Mouse (Mus musculus) erythroblast, embryonic 14.5 days (primary cell): ENCODE data around the gene Phf5a. TPM values are rescaled to one million over a fixed set of nuclear protein-coding genes. Genes with fewer than 3 reads are reported as not detected.

Source experiments
- H3K27me3 ChIP-seq: 2 replicates; pipeline ENCODE4 v1.6.1; 2012; ENCODE audit warnings: inconsistent platforms; ENCODE audit not compliant: control insufficient read depth
- H3K36me3 ChIP-seq: 2 replicates; pipeline ENCODE4 v1.6.1; 2012; ENCODE audit warnings: mild to moderate bottlenecking, inconsistent platforms; ENCODE audit not compliant: control insufficient read depth
- H3K4me1 ChIP-seq: 2 replicates; pipeline ENCODE4 v1.6.1; 2012; ENCODE audit warnings: inconsistent platforms; ENCODE audit not compliant: control insufficient read depth
- H3K4me3 ChIP-seq: replicated peaks from 2 replicates; pipeline ENCODE3; 2012; ENCODE audit warnings: moderate library complexity, mild to moderate bottlenecking, inconsistent platforms
- H3K9me3 ChIP-seq: 2 replicates; pipeline ENCODE4 v1.6.1; 2012; ENCODE audit warnings: low read length, inconsistent platforms, mixed read lengths; ENCODE audit not compliant: control insufficient read depth
- GATA1 ChIP-seq: IDR thresholded peaks from 2 replicates; pipeline ENCODE4 v1.6.1; 2012; ENCODE audit warnings: low read length, inconsistent platforms, mixed read lengths
- TAL1 ChIP-seq: IDR thresholded peaks from 3 replicates; pipeline ENCODE4 v1.6.1; 2012; ENCODE audit warnings: low read length, inconsistent platforms, mixed read lengths
- polyA plus RNA-seq: library from polyadenylated mRNA; stranded (reverse); fragments of >175 nt; gene quantifications from 2 replicates; pipeline ENCODE4 v1.2.3, GENCODE M21; 2012

The Phf5a gene
- polyA plus RNA-seq, 1 experiment: 1.9 TPM

GRCm38 (mm10) chr15:81840306-81840705 is 31.4 kb downstream of the Phf5a start:
- Histone ChIP-seq H3K27me3 (peaks cover 27% of the 10 kb centered on the region), H3K4me1 (peaks cover 10% of the 10 kb centered on the region), H3K9me3 (no peaks in the 10 kb centered on the region), H3K36me3 (no peaks in the 10 kb centered on the region), H3K4me3 (no peak overlapping the region)
- TF ChIP-seq TAL1 (no peak), GATA1 (no peak)

DNA sequence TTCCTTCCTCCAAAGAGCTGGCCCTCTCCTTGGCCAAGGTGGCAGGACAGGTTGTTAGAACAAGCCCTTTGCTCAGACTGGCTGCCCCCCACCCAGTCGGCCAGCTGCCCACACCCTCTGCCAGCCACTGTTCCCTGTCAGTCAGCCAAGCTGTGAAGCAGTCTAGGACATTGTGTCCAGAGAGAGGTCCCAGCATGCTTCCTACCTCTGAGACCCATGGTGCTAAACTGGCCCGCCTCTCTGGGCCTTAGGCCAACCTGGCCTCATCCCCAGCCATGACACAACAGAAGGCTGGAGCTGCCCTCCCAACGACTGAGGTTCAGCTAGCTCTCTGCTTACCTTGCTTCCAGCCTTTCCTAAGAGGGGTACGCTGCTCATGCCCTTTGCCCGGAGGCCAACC is 32.1 kb downstream of the Phf5a start:
- Histone ChIP-seq H3K9me3 (no peaks in the 10 kb centered on the region), H3K27me3 (peaks cover 33% of the 10 kb centered on the region), H3K36me3 (no peaks in the 10 kb centered on the region), H3K4me3 (no peak overlapping the region), H3K4me1 (peaks cover 8% of the 10 kb centered on the region)
- no peak for TF ChIP-seq TAL1
- TF ChIP-seq GATA1: no peak

GRCm38 (mm10) chr15:81838554-81839235 is 33.0 kb downstream of the Phf5a start:
- peaks cover 39% of the 10 kb centered on the region for H3K27me3 ChIP-seq
- TF ChIP-seq TAL1 (no peak), GATA1 (no peak)
- no peak overlapping the region for H3K4me3 ChIP-seq

DNA sequence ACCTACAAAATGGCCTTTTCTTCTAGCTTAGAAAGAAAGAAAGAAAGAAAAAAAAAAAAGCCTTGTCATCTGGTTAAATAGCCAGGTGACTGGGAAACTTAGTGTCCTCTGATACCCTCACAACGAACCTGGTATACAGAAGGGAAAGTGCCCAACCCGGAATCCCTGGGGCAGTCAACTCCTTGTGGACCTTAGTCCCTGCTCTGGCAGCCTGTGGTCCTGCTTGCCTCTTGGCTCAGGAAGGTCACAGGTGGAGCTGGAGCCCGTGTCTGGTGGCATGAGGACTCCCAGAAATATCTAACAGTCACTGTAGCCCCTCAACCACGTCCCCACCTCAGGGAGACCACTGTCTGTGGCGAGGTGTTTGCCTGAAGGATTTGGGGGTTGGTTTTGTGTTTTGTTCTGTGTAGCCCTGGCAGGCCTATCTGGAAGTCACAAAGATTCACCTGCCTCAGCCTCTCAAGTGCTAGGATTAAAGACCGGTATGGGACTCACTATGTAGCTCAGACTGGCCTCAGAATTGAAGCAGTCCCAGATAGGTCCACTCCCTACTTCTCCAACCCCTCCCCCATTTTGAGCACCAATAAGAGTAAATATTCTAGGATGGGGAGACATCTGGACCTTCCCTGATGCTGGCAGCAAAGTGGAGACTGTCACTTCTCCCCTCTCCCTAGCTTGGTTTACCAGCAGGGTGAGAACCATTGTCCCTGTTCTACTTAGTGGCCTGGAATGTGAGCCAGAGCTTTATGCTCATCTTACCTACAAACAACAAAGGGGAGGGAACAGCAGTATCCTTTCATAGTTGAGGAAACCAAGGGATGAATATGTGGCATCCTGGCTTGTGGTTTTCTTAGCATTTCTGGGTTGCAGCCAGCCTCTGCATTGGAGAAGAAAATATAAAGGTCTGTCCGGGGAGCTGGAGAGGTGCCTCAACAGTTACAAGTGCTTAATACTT is 34.5 kb downstream of the Phf5a start:
- Histone ChIP-seq H3K4me1 (peaks cover 8% of the 10 kb centered on the region), H3K27me3 (peaks cover 39% of the 10 kb centered on the region), H3K9me3 (no peaks in the 10 kb centered on the region), H3K36me3 (no peaks in the 10 kb centered on the region), H3K4me3 (no peak overlapping the region)
- TF ChIP-seq TAL1 (no peak), GATA1 (no peak)

More at GRCm38 (mm10) chr15:81838554-81839235, 33.0 kb downstream of the Phf5a start:
- H3K9me3 ChIP-seq: no peaks in the 10 kb centered on the region
- H3K4me1 ChIP-seq: peaks cover 8% of the 10 kb centered on the region
- no peaks in the 10 kb centered on the region for H3K36me3 ChIP-seq

GRCm38 (mm10) chr15:81836124-81836821 is 35.4 kb downstream of the Phf5a start:
- Histone ChIP-seq H3K4me3 (no peak overlapping the region), H3K36me3 (no peaks in the 10 kb centered on the region)

DNA sequence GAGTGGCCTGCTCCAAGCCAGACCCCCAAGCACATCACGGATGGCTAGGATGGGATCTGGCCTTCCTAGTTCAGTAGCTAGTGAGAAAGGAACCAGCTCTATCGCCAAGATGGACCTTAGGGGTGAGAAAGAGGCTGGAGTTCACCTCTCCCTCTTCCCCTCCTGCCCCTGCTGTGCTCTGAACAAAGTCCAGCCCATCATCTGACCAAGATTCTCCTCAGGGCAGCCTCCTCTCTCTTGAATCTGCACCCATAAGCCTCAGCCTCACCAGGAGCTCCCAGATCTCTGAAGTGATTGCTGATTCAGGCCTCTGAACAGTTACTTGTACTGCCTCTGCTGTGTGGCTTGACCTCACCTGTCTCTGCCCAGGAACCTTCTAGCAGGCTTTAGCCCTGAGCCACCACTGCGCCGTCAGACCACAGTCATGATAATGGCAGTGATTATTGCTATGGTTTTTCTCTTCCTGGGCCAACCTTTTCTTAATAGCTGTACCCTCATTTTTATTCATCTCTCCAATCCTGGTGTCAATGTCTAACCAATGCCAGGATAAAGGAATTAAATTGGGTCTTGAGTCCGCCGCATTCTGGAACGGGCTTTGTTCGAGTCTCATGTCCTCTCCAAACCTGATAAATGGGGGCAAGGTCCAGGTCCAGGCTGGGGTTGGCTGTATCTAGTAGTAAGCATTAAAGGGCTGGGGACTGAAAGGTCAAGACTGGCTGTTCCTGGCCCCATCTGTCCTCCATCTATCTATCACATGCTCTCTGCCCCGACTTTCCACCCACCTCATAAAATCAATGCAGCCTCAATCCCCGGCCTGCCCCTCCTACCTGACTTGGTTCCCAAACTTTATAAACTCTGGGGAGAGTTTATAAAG is 36.5 kb downstream of the Phf5a start:
- no peak for TF ChIP-seq TAL1
- TF ChIP-seq GATA1: no peak
- H3K9me3 ChIP-seq: no peaks in the 10 kb centered on the region
- no peak overlapping the region for H3K4me3 ChIP-seq
- peaks cover 16% of the 10 kb centered on the region for H3K4me1 ChIP-seq
- H3K27me3 ChIP-seq: peaks cover 38% of the 10 kb centered on the region
- no peaks in the 10 kb centered on the region for H3K36me3 ChIP-seq

More at GRCm38 (mm10) chr15:81836124-81836821, 35.4 kb downstream of the Phf5a start:
- TF ChIP-seq TAL1: no peak
- no peak for TF ChIP-seq GATA1
- peaks cover 13% of the 10 kb centered on the region for H3K4me1 ChIP-seq
- no peaks in the 10 kb centered on the region for H3K9me3 ChIP-seq
- peaks cover 38% of the 10 kb centered on the region for H3K27me3 ChIP-seq

GRCm38 (mm10) chr15:81834171-81834841 is 37.4 kb downstream of the Phf5a start:
- H3K36me3 ChIP-seq: no peaks in the 10 kb centered on the region

DNA sequence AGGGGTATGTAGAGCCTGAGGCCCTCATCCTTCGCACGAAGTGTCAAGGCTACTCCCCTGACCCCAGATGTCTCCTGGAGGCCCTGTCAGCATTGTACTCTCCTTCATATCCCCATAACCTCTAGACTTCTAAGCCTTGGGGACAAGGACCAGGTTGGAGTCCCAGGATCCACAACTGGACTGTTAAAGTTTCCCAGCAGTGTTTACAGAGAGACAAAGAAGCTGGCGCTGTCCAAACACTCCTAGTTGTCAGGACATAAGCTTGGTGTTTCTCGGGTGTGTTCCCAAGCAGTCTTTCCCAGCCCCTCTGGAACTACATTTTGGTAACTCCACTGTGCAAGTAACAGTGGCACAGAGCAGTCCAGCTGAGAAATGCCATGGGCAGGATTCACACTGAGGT is 38.2 kb downstream of the Phf5a start:
- TF ChIP-seq GATA1 (no peak), TAL1 (no peak)
- Histone ChIP-seq H3K27me3 (peaks cover 35% of the 10 kb centered on the region), H3K4me1 (peaks cover 17% of the 10 kb centered on the region), H3K9me3 (no peaks in the 10 kb centered on the region), H3K4me3 (no peak overlapping the region), H3K36me3 (no peaks in the 10 kb centered on the region)

More at GRCm38 (mm10) chr15:81834171-81834841, 37.4 kb downstream of the Phf5a start:
- no peak overlapping the region for H3K4me3 ChIP-seq
- peaks cover 13% of the 10 kb centered on the region for H3K4me1 ChIP-seq
- H3K27me3 ChIP-seq: peaks cover 35% of the 10 kb centered on the region
- TF ChIP-seq TAL1 (no peak), GATA1 (no peak)
- H3K9me3 ChIP-seq: no peaks in the 10 kb centered on the region
